Mouse (Mus musculus) A20 (cell line): Measurements from ENCODE around the gene Tdo2.

ENCODE experiments used
- DNase-seq: peaks from one replicate; pipeline ENCODE4 v3.0.0-alpha.2; 2011; ENCODE audit warnings: low read depth, low spot score

The Tdo2 gene

GRCm38 (mm10) chr3:81943097-81943496 is 32.9 kb downstream of the Tdo2 start:
- DNase-seq, result no peak

- DNase-seq, result no peak
Observed at GRCm38 (mm10) chr3:81942341-81942740, 33.7 kb downstream of the Tdo2 start.

GRCm38 (mm10) chr3:81938924-81939323 is 37.1 kb downstream of the Tdo2 start:
- DNase-seq, result peak; percentile 54

GRCm38 (mm10) chr3:81933348-81933747 is 42.7 kb downstream of the Tdo2 start:
- DNase-seq, result peak; percentile 74

- DNase-seq, result peak; percentile 95
Observed at GRCm38 (mm10) chr3:81932141-81933101, 43.6 kb downstream of the Tdo2 start, which contains the start of gene Ctso. TSS of gene Ctso (plus strand) at chr3:81932601.

- DNase-seq, result peak; percentile 83
Observed at GRCm38 (mm10) chr3:81931695-81932094, 44.3 kb downstream of the Tdo2 start.

- peak; percentile 55 for DNase-seq
Observed at GRCm38 (mm10) chr3:81929073-81929472, 46.9 kb downstream of the Tdo2 start.

GRCm38 (mm10) chr3:81926764-81927325 is 49.2 kb downstream of the Tdo2 start:
- DNase-seq, result peak; percentile 90

GRCm38 (mm10) chr3:81925856-81926255 is 50.1 kb downstream of the Tdo2 start:
- DNase-seq, result peak; percentile 93

- peak; percentile 87 for DNase-seq
Observed at GRCm38 (mm10) chr3:81924931-81925330, 51.1 kb downstream of the Tdo2 start.

GRCm38 (mm10) chr3:81922910-81923309 is 53.1 kb downstream of the Tdo2 start:
- peak; percentile 37 for DNase-seq

- no peak for DNase-seq
Observed at GRCm38 (mm10) chr3:81919681-81920080, 56.3 kb downstream of the Tdo2 start.

- DNase-seq, result no peak
Observed at GRCm38 (mm10) chr3:81918215-81918614, 57.8 kb downstream of the Tdo2 start.

GRCm38 (mm10) chr3:81917354-81917935 is 58.6 kb downstream of the Tdo2 start:
- DNase-seq, result no peak

GRCm38 (mm10) chr3:81916030-81916686 is 59.8 kb downstream of the Tdo2 start:
- DNase-seq, result peak; percentile 14

- no peak for DNase-seq
Observed at GRCm38 (mm10) chr3:81910286-81911036, 65.5 kb downstream of the Tdo2 start.
